Mouse (Mus musculus): Measurements from ENCODE around the gene Eid2. TPM values are rescaled to one million over a fixed set of nuclear protein-coding genes. Genes with fewer than 3 reads are reported as not detected.

Eid2 gene
- polyA plus RNA-seq, 1 experiment from 2014 or later, result 4.8 TPM

DNA sequence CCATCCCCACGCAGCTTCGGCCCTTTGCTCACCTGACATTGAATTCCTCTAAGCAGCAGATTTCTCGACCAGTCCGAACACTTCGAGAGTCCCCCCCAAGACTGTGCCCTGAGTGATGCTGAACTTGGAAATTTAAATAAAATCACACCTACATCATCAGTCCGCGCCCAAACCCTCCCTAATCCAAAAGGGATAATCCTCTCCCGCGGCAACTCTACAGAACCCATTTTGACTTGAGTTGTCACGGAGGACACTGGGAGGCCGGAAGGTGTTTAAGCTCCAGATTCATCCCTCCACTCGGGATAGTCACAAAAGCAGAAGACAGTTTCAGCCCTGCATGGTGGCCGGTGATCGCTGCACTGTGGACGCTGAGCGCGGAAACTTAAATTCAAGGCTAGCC is 15.7 kb upstream of the Eid2 start:
- Histone ChIP-seq H3K27me3 (ENCODE audit: control insufficient read depth, insufficient read depth, low read length) (no peaks in the 10 kb centered on the region), H3K27ac (replicated peaks) (no peak overlapping the region), H3K36me3 (ENCODE audit: control insufficient read depth, insufficient read depth, low read length) (no peaks in the 10 kb centered on the region), H3K4me2 (replicated peaks; ENCODE audit: low read depth) (no peak overlapping the region), H3K4me3 (ENCODE audit: low read depth, low read length) (no peak overlapping the region), H3K9me3 (ENCODE audit: control insufficient read depth, low read length) (no peaks in the 10 kb centered on the region), H3K9ac (ENCODE audit: low read length) (no peak overlapping the region), H3K4me1 (replicated peaks; ENCODE audit: control insufficient read depth, insufficient read depth) (no peaks in the 10 kb centered on the region)
- ATAC-seq (ENCODE audit: low FRiP score, low TSS enrichment) (no peak), DNase-seq (ENCODE audit: low spot score) (no peak)
- no peak for TF ChIP-seq EP300 (optimal IDR thresholded peaks at IDR 0.05)
- no peak for TF ChIP-seq CTCF (IDR thresholded peaks at IDR 0.05; ENCODE audit: low read depth)
- whole genome bisulfite sequencing, result 91% methylated on average over 17 of the region's 17 CpGs

DNA sequence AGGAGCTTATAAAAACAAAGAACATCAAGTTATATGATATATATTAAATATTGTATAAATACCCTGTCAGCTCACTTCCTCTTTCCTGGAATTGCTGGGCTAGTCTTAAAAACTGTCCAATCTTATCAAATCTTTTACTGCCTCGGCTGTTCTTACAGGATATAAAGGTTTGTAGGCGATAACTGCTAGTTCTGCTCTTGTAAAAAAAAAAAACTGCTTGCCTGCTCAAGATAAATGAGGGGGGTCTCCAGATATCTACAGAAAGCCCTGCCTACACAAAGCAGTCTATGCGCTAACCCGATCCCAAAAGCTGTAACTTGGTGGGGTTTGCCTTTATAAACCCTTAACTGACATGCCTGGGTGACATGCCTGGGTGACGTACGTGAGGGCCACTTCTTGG is 13.1 kb upstream of the Eid2 start:
- H3K4me2 ChIP-seq (replicated peaks; ENCODE audit: low read depth), result no peak overlapping the region
- no peaks in the 10 kb centered on the region for H3K9me3 ChIP-seq (ENCODE audit: control insufficient read depth, low read length)
- H3K27me3 ChIP-seq (ENCODE audit: control insufficient read depth, insufficient read depth, low read length), result no peaks in the 10 kb centered on the region
- TF ChIP-seq CTCF (IDR thresholded peaks at IDR 0.05; ENCODE audit: low read depth), result no peak
- TF ChIP-seq EP300 (optimal IDR thresholded peaks at IDR 0.05), result no peak
- WGBS, result 74% methylated on average over 6 of the region's 6 CpGs
- DNase-seq (ENCODE audit: low spot score) (no peak), ATAC-seq (ENCODE audit: low FRiP score, low TSS enrichment) (no peak)
- H3K36me3 ChIP-seq (ENCODE audit: control insufficient read depth, insufficient read depth, low read length), result no peaks in the 10 kb centered on the region
- H3K9ac ChIP-seq (ENCODE audit: low read length), result no peak overlapping the region
- H3K27ac ChIP-seq (replicated peaks), result no peak overlapping the region
- H3K4me1 ChIP-seq (replicated peaks; ENCODE audit: control insufficient read depth, insufficient read depth), result no peaks in the 10 kb centered on the region
- H3K4me3 ChIP-seq (ENCODE audit: low read depth, low read length), result no peak overlapping the region

DNA sequence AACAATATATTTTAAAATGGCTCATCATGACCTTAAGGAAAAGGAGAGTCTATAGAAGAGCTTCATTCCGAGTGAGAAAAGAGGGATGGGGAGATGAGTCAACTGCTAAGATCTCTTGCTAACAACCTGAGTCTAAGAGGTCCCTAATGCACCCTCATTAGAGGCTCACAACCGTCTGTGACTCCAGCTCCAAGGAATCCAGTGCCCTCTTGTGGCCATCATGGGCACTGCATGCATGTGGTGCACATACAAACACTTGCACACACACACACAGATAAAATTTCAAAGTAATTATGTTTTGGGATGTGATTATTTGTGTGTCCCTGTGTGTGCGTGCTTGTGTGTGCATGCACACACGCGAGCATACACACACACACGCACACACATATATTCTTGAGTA is 12.2 kb upstream of the Eid2 start:
- no peaks in the 10 kb centered on the region for H3K36me3 ChIP-seq (ENCODE audit: control insufficient read depth, insufficient read depth, low read length)
- 82% methylated on average over 6 of the region's 6 CpGs for WGBS
- ATAC-seq (ENCODE audit: low FRiP score, low TSS enrichment), result no peak

DNA sequence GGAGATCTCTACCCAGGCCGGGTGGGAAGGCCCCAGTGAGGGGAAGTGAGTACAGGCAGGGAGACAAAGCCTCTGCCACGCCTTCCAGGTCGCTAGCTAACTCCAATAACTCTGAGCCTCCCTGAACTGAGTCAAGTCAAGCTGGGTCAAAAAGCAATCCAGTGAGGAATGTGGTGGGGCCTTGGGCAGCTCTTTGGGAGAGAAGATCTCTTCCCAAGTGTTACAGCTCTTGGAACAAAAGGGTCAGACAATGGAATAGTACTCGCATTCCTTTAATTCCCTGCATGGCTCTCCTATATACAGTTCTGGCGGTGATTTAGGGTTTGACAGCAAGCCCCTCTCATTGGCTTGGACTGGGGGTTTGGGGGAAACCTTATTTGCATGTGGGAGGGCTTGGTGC is 4.8 kb upstream of the Eid2 start:
- Histone ChIP-seq H3K9me3 (ENCODE audit: control insufficient read depth, low read length) (no peaks in the 10 kb centered on the region), H3K4me1 (replicated peaks; ENCODE audit: control insufficient read depth, insufficient read depth) (no peaks in the 10 kb centered on the region), H3K27ac (replicated peaks) (no peak overlapping the region), H3K4me3 (ENCODE audit: low read depth, low read length) (no peak overlapping the region), H3K4me2 (replicated peaks; ENCODE audit: low read depth) (no peak overlapping the region), H3K27me3 (ENCODE audit: control insufficient read depth, insufficient read depth, low read length) (no peaks in the 10 kb centered on the region), H3K9ac (ENCODE audit: low read length) (no peak overlapping the region), H3K36me3 (ENCODE audit: control insufficient read depth, insufficient read depth, low read length) (no peaks in the 10 kb centered on the region)
- 35% methylated on average over 5 of the region's 5 CpGs for WGBS
- no peak for DNase-seq (ENCODE audit: low spot score)
- ATAC-seq (ENCODE audit: low FRiP score, low TSS enrichment), result no peak
- no peak for TF ChIP-seq EP300 (optimal IDR thresholded peaks at IDR 0.05)
- no peak for TF ChIP-seq CTCF (IDR thresholded peaks at IDR 0.05; ENCODE audit: low read depth)

More for the DNA sequence above, 12.2 kb upstream of the Eid2 start:
- Histone ChIP-seq H3K4me2 (replicated peaks; ENCODE audit: low read depth) (no peak overlapping the region), H3K4me3 (ENCODE audit: low read depth, low read length) (no peak overlapping the region), H3K27me3 (ENCODE audit: control insufficient read depth, insufficient read depth, low read length) (no peaks in the 10 kb centered on the region), H3K27ac (replicated peaks) (no peak overlapping the region), H3K4me1 (replicated peaks; ENCODE audit: control insufficient read depth, insufficient read depth) (no peaks in the 10 kb centered on the region), H3K9ac (ENCODE audit: low read length) (no peak overlapping the region), H3K9me3 (ENCODE audit: control insufficient read depth, low read length) (no peaks in the 10 kb centered on the region)
- TF ChIP-seq EP300 (optimal IDR thresholded peaks at IDR 0.05) (no peak), CTCF (IDR thresholded peaks at IDR 0.05; ENCODE audit: low read depth) (peak; percentile 50)
- no peak for DNase-seq (ENCODE audit: low spot score)

DNA sequence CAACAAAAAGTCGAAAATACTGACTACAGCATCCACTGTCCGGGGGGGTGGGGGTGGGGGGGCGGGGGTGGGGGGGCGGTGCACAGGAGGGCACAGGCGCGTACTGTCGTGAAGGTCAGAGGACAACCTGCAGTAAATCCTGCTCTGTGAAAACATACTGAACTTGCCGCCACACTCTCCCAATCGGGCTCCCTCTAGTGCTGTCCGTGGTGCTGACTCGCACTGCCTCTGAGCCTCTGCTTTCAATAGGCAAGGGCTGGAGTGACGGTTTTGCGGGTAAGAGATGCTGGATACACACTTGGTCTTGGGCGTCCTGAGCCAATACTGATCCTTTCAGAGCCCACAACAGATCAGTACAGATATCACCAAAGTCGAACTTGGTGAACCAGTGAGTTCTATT is 3.9 kb upstream of the Eid2 start:
- Histone ChIP-seq H3K9me3 (ENCODE audit: control insufficient read depth, low read length) (no peaks in the 10 kb centered on the region), H3K36me3 (ENCODE audit: control insufficient read depth, insufficient read depth, low read length) (no peaks in the 10 kb centered on the region), H3K27me3 (ENCODE audit: control insufficient read depth, insufficient read depth, low read length) (no peaks in the 10 kb centered on the region), H3K4me2 (replicated peaks; ENCODE audit: low read depth) (no peak overlapping the region), H3K27ac (replicated peaks) (no peak overlapping the region), H3K9ac (ENCODE audit: low read length) (no peak overlapping the region), H3K4me3 (ENCODE audit: low read depth, low read length) (no peak overlapping the region), H3K4me1 (replicated peaks; ENCODE audit: control insufficient read depth, insufficient read depth) (no peaks in the 10 kb centered on the region)
- no peak for TF ChIP-seq EP300 (optimal IDR thresholded peaks at IDR 0.05)
- no peak; the same call in 1 of the 2 replicates for TF ChIP-seq CTCF (IDR thresholded peaks at IDR 0.05; ENCODE audit: low read depth)
- DNase-seq (ENCODE audit: low spot score) (peak; percentile 86), ATAC-seq (ENCODE audit: low FRiP score, low TSS enrichment) (peak; percentile 69)
- WGBS, result 4% methylated on average over 15 of the region's 15 CpGs

DNA sequence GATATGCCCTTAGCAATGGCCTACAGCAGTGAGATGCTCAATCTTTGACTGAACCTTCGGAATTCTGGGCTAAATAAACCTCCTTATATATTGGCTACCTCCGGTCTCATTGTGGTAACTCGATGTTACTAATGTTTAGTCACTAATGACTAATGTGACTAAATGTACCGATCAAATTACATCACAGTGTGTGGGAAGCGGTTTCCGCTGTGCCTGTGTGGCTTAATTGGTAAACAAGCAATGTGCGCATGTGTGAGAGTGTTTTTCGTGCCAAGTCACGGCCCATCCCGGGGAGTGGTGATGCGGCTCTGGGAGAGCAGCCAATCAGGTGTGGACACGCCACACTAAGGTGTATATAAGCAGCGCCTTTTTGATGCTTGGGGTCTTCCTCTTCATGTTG is 2.3 kb upstream of the Eid2 start:
- Histone ChIP-seq H3K36me3 (ENCODE audit: control insufficient read depth, insufficient read depth, low read length) (no peaks in the 10 kb centered on the region), H3K4me3 (ENCODE audit: low read depth, low read length) (no peak overlapping the region), H3K27ac (replicated peaks) (no peak overlapping the region), H3K27me3 (ENCODE audit: control insufficient read depth, insufficient read depth, low read length) (no peaks in the 10 kb centered on the region), H3K9ac (ENCODE audit: low read length) (no peak overlapping the region), H3K4me1 (replicated peaks; ENCODE audit: control insufficient read depth, insufficient read depth) (no peaks in the 10 kb centered on the region), H3K4me2 (replicated peaks; ENCODE audit: low read depth) (no peak overlapping the region), H3K9me3 (ENCODE audit: control insufficient read depth, low read length) (no peaks in the 10 kb centered on the region)
- 84% methylated on average over 13 of the region's 13 CpGs for WGBS
- DNase-seq (ENCODE audit: low spot score) (no peak), ATAC-seq (ENCODE audit: low FRiP score, low TSS enrichment) (no peak)
- no peak for TF ChIP-seq CTCF (IDR thresholded peaks at IDR 0.05; ENCODE audit: low read depth)
- TF ChIP-seq EP300 (optimal IDR thresholded peaks at IDR 0.05), result no peak
